Mouse (Mus musculus) embryonic facial prominence, embryonic 13.5 days (tissue): ENCODE measurements around the gene Aldh1b1. TPM values are rescaled to one million over a fixed set of nuclear protein-coding genes. Genes with fewer than 3 reads are reported as not detected.

Source experiments
- ATAC-seq: fragments of 200-750 bp; cut with Nextera tagmentation; 2 replicates; pipeline ENCODE4 v1.8.0; 2017; ENCODE audit warnings: low read depth; ENCODE audit not compliant: insufficient number of reproducible peaks, insufficient read depth, low FRiP score, low TSS enrichment
- H3K27ac ChIP-seq: fragments of 300-500 bp; sonication (generic); 2 replicates; pipeline ENCODE4 v1.5.1; 2015; ENCODE audit warnings: moderate library complexity, mild to moderate bottlenecking, inconsistent platforms
- H3K27me3 ChIP-seq: fragments of 300-500 bp; sonication (generic); 2 replicates; pipeline ENCODE4 v1.6.1; 2015; ENCODE audit warnings: mild to moderate bottlenecking, inconsistent platforms
- H3K36me3 ChIP-seq: fragments of 300-500 bp; sonication (generic); 2 replicates; pipeline ENCODE4 v1.6.1; 2015; ENCODE audit warnings: mild to moderate bottlenecking, inconsistent platforms
- H3K4me1 ChIP-seq: fragments of 300-500 bp; sonication (generic); 2 replicates; pipeline ENCODE4 v1.6.1; 2015; ENCODE audit warnings: inconsistent platforms
- H3K4me2 ChIP-seq: fragments of 300-500 bp; sonication (generic); 2 replicates; pipeline ENCODE4 v1.6.1; 2015; ENCODE audit warnings: moderate library complexity, mild to moderate bottlenecking, inconsistent platforms
- H3K4me3 ChIP-seq: fragments of 300-500 bp; sonication (generic); 2 replicates; pipeline ENCODE4 v1.5.1; 2015; ENCODE audit warnings: mild to moderate bottlenecking, inconsistent platforms
- H3K9ac ChIP-seq: fragments of 300-500 bp; sonication (generic); 2 replicates; pipeline ENCODE4 v1.6.1; 2015; ENCODE audit warnings: mild to moderate bottlenecking, inconsistent platforms
- H3K9me3 ChIP-seq: fragments of 300-500 bp; sonication (generic); 2 replicates; pipeline ENCODE4 v1.6.1; 2016; ENCODE audit warnings: inconsistent platforms
- WGBS: fragments of 180-500 bp; shearing (Covaris S2); methylation state at CpG from one replicate; pipeline ENCODE4 v1.1.7; 2015; ENCODE audit warnings: mixed read lengths; 5-methylcytosine and 5-hydroxymethylcytosine counted together
- polyA plus RNA-seq: library from polyadenylated mRNA; unstranded; fragments of >200 nt; fragmentation: Nextera tagmentation; extraction: Ambion mirVana; gene quantifications from 2 replicates; pipeline ENCODE4 v1.2.1, GENCODE M21; 2015

Aldh1b1 gene
- polyA plus RNA-seq, result 4.3 and 6.7 TPM in 2 replicates

DNA sequence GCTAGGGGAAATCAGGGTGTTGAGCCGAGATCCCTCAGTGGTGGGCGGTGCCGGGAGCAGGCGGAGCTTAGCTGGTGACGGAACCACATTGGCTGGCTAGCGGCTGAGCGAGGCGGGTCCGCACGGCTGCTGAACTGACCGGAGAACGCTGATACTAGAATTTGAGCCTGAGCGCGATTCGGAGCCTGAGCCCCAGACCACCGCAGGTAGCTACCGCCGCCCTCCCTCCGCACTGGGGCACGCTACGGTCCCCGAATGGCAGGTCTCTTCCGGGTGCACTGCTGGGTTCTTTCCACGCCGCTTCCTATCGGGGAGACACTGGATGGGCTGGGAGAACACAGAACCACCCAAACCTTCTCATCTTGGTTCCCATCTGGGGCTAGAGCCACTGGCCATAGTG lies at the start of gene Aldh1b1:
Aldh1b1 (plus strand) TSS at position 59 of the 400 bp plus-strand sequence.
- H3K4me1 ChIP-seq, result peaks cover 11% of the 10 kb centered on the region
- no peaks in the 10 kb centered on the region for H3K9me3 ChIP-seq
- H3K4me2 ChIP-seq, result peak within 1 kb of the TSS; percentile 75
- peak; percentile 71; the same call in 1 of the 2 replicates for ATAC-seq
- no peak within 1 kb of the TSS for H3K27ac ChIP-seq
- peaks cover 3% of the 10 kb centered on the region; the same call in 1 of the 2 replicates for H3K36me3 ChIP-seq
- H3K9ac ChIP-seq, result peak within 1 kb of the TSS; percentile 71
- peak within 1 kb of the TSS; percentile 54 for H3K4me3 ChIP-seq
- peaks cover 16% of the 10 kb centered on the region for H3K27me3 ChIP-seq
- WGBS, result under 1% methylated on average over 23 of the region's 26 CpGs

DNA sequence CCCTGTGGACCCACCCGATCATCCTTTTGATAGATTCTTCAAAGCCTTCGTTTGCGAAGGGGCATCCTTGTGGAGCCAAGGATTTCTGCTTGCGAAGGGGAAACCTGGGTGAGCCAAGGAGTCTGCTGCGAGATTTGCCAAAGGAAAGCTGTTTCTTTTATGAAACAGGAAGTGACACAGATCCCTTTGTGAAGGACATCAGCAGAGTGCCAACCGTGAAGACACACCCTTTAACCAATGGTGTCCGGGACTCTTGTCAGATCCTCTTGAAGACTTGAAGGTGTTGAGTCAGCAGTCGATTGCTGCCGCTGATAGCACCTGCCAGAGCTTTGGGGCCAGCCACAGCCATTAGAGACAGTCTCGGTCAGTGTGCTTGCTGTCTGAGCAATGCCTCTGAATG lies 49.4 kb upstream of the Aldh1b1 start:
- H3K4me1 ChIP-seq, result peaks cover 22% of the 10 kb centered on the region
- peaks cover 5% of the 10 kb centered on the region; the same call in 1 of the 2 replicates for H3K27me3 ChIP-seq
- ATAC-seq, result no peak
- H3K27ac ChIP-seq, result no peak overlapping the region
- no peaks in the 10 kb centered on the region for H3K9me3 ChIP-seq
- H3K4me2 ChIP-seq, result no peak overlapping the region
- 85% methylated on average over 10 of the region's 10 CpGs for WGBS
- H3K9ac ChIP-seq, result no peak overlapping the region
- H3K4me3 ChIP-seq, result no peak overlapping the region
- no peaks in the 10 kb centered on the region for H3K36me3 ChIP-seq

DNA sequence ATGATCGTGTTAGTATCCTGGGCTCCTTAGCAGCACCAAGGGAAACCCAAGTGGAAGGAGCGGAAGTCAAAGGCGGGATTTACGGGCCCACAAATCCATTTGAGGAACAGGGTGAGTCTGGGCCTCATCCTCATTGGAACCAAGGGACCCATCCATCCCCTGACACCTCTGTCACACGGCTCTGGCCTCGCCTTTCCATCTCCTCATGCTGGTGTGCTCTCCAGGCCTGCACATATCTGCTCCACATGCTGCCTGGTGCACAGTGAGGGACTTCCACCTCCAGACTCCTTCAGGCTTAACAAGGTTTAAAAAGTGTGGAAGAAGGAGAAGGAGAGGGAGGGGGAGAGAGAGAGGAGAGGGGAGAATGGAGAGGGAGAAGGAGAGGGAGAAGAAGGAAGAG lies 48.3 kb upstream of the Aldh1b1 start:
- Histone ChIP-seq H3K9me3 (no peaks in the 10 kb centered on the region), H3K4me3 (no peak overlapping the region), H3K4me2 (no peak overlapping the region), H3K36me3 (no peaks in the 10 kb centered on the region), H3K27ac (no peak overlapping the region), H3K9ac (no peak overlapping the region), H3K27me3 (peaks cover 12% of the 10 kb centered on the region; the same call in 1 of the 2 replicates), H3K4me1 (peaks cover 31% of the 10 kb centered on the region)
- no peak for ATAC-seq
- 85% methylated on average over 6 of the region's 6 CpGs for WGBS

DNA sequence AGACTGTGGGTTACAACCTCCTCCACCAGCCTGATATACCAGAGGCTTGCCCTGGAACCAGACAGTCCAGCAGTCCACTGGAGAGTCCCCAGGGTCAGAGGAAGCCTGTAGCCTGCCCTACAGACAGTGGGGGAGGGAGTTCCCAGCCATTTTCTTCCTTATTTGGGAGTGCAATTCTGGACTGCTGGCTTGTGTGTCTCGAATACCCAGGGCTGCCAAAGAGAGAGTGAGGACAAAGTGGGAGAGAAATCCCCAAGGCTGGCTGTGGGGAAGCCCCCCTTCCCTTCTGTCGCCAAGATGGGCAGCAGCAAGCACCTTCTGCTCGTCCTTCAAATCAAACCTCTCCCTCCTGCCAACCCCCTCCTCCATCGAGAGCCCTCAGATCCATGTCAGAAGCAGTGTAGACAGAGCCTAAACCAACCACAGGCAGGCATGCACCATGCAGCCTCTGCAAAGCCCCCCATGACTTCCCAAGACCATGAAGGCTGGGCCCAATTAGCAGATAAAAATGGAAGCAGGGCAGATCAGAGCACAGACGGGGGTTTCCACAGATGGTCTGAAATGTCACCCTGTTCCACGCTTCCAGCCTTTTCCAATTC lies 45.5 kb upstream of the Aldh1b1 start:
- WGBS, result 21% methylated on average over 6 of the region's 6 CpGs
- Histone ChIP-seq H3K36me3 (no peaks in the 10 kb centered on the region), H3K27me3 (peaks cover 20% of the 10 kb centered on the region; the same call in 1 of the 2 replicates), H3K4me3 (no peak overlapping the region), H3K4me2 (no peak overlapping the region), H3K4me1 (peaks cover 40% of the 10 kb centered on the region), H3K9me3 (no peaks in the 10 kb centered on the region), H3K9ac (no peak overlapping the region), H3K27ac (no peak overlapping the region)
- ATAC-seq, result no peak

DNA sequence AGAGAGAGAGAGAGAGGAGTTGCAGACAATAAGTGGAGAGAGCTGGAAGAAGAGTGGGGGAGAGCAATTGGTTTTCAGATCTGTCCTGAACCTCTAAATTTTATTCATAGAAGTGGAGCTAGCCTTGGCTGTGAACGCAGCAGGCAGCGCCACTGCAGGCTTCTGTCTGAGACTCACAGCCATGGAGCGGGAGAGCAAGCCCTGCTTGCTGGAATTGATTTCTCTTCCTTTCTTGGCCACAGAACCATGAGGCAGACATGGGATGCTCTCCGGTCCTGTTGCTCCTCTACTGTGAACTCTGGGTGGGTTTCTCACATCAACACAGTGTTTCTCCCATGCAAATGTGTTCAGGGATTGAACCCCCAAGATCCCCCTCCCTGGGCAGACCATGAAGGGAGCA lies 44.7 kb upstream of the Aldh1b1 start:
- H3K4me3 ChIP-seq, result no peak overlapping the region
- peaks cover 20% of the 10 kb centered on the region; the same call in 1 of the 2 replicates for H3K27me3 ChIP-seq
- no peaks in the 10 kb centered on the region for H3K36me3 ChIP-seq
- no peaks in the 10 kb centered on the region for H3K9me3 ChIP-seq
- no peak overlapping the region for H3K9ac ChIP-seq
- no peak overlapping the region for H3K27ac ChIP-seq
- no peak for ATAC-seq
- WGBS, result 57% methylated on average over 4 of the region's 4 CpGs
- no peak overlapping the region for H3K4me2 ChIP-seq
- H3K4me1 ChIP-seq, result peaks cover 43% of the 10 kb centered on the region

DNA sequence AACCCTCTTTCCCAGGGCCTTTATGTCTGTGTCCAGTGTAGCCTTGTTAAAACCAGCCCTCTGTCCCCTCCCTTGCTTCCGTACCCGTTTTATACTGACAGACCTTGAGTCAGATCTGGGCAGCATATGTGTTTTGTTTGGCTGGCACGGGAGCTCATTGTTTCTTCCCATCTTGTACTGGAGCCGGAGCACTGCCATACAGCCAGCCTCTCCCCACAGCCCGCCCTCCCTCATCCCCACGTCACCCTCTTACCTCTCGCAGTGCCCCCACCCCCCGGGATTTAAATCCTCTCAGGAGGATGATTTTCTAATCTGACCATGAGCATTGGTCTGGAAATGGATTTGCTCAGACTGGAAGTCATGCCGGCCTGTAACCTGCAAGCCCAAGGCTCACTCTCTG lies 43.7 kb upstream of the Aldh1b1 start:
- Histone ChIP-seq H3K4me3 (no peak overlapping the region), H3K9ac (no peak overlapping the region), H3K9me3 (no peaks in the 10 kb centered on the region), H3K27me3 (peaks cover 20% of the 10 kb centered on the region; the same call in 1 of the 2 replicates), H3K4me2 (no peak overlapping the region), H3K27ac (no peak overlapping the region), H3K4me1 (peaks cover 47% of the 10 kb centered on the region), H3K36me3 (no peaks in the 10 kb centered on the region)
- 57% methylated on average over 9 of the region's 9 CpGs for WGBS
- no peak for ATAC-seq

DNA sequence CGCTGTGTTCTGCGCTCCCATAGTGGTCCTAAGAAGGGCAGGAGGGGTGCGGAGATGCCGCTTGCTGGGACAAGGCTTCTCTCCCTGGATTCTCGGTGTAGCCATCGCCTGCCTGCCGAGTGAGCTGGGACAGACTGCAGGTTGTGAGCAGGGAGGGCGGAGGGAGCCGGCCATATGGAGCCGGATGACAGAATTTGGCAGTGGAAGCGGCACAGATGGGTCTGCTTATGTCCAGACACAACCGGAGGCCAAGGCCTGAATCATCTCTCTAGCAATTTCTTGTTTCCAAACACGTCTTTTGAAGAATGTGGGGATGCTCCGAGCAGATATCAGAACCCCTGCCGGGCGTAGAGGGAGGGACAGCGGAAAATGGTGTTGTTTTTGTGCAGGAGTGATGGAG lies 42.9 kb upstream of the Aldh1b1 start:
- ATAC-seq, result no peak
- peaks cover 47% of the 10 kb centered on the region for H3K4me1 ChIP-seq
- H3K9ac ChIP-seq, result no peak overlapping the region
- 50% methylated on average over 17 of the region's 17 CpGs for WGBS
- no peaks in the 10 kb centered on the region for H3K9me3 ChIP-seq
- peak overlapping the region; percentile 11; the same call in 1 of the 2 replicates for H3K27ac ChIP-seq
- peaks cover 20% of the 10 kb centered on the region; the same call in 1 of the 2 replicates for H3K27me3 ChIP-seq
- H3K4me2 ChIP-seq, result no peak overlapping the region
- no peak overlapping the region for H3K4me3 ChIP-seq
- no peaks in the 10 kb centered on the region for H3K36me3 ChIP-seq

DNA sequence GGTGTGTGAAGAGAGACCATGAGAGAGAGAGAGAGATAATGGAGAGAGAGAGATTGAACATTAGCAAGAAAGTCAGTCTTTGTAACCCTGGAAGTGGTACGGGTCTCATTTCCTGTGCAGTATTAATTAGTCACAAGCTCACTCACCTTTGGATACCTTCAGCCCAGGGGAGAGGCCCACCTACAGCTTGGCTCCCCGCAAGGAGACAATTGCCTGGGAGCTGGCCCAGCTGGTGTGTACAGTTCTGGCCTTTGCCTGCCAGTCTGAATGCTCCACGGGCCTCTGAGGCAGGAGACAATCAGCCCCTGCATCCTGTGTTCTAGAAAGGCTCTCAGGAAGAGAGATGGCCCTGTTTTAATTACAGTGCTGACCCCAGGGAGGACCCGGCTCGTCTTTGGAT lies 40.9 kb upstream of the Aldh1b1 start:
- H3K9me3 ChIP-seq, result no peaks in the 10 kb centered on the region
- H3K4me2 ChIP-seq, result no peak overlapping the region
- WGBS, result 36% methylated on average over 5 of the region's 5 CpGs
- no peaks in the 10 kb centered on the region for H3K36me3 ChIP-seq
- H3K4me1 ChIP-seq, result peaks cover 49% of the 10 kb centered on the region
- no peak overlapping the region for H3K9ac ChIP-seq
- H3K4me3 ChIP-seq, result no peak overlapping the region
- no peak for ATAC-seq
- peaks cover 27% of the 10 kb centered on the region for H3K27me3 ChIP-seq
- no peak overlapping the region for H3K27ac ChIP-seq

DNA sequence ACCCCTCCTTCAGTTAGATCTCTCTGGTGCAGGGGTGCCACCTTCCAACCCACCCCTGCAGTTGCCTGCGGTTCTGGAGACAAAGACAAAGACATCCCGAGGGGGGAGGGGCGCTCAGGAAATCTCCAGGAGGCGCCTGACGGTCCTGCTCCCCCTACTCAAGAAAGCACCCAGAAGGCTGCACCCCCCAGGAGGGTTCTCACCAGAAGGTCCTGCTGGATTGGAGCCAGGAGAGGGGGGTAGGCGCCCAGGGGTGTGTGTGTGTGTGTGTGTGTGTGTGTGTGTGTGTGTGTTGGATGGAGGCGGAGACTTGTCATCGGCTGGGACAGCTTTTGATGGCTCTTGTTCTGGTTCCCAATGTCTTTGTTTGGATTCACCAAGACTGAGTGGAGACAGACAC lies 39.4 kb upstream of the Aldh1b1 start:
- no peaks in the 10 kb centered on the region for H3K36me3 ChIP-seq
- peaks cover 31% of the 10 kb centered on the region for H3K27me3 ChIP-seq
- no peak overlapping the region for H3K27ac ChIP-seq
- H3K9me3 ChIP-seq, result no peaks in the 10 kb centered on the region
- 64% methylated on average over 8 of the region's 8 CpGs for WGBS
- peaks cover 50% of the 10 kb centered on the region for H3K4me1 ChIP-seq
- no peak for ATAC-seq
- H3K4me2 ChIP-seq, result no peak overlapping the region
- no peak overlapping the region for H3K9ac ChIP-seq
- H3K4me3 ChIP-seq, result no peak overlapping the region

DNA sequence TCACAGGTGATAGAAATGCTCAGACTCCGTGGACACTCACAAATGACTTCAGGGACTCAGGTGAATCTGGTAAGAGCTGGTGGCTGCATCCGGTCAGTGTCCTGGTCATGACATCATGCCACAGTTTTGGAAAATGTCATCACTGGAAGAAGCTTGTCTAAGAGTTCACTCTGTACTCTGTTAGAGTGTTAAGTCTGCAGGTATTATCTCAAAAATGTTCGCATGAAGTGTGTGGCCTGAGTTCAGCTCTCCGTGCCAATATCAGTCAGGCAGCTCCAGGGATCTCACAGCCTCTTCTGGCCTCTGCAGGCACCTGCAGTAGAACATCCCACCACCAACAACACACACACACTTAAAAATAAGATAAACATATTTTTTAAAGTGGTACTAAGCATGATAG lies 36.2 kb upstream of the Aldh1b1 start:
- peaks cover 38% of the 10 kb centered on the region for H3K27me3 ChIP-seq
- 78% methylated on average over 4 of the region's 4 CpGs for WGBS
- H3K36me3 ChIP-seq, result no peaks in the 10 kb centered on the region
- no peak overlapping the region for H3K4me2 ChIP-seq
- ATAC-seq, result no peak
- H3K4me1 ChIP-seq, result peaks cover 55% of the 10 kb centered on the region
- H3K4me3 ChIP-seq, result no peak overlapping the region
- H3K9ac ChIP-seq, result no peak overlapping the region
- no peaks in the 10 kb centered on the region for H3K9me3 ChIP-seq
- no peak overlapping the region for H3K27ac ChIP-seq

DNA sequence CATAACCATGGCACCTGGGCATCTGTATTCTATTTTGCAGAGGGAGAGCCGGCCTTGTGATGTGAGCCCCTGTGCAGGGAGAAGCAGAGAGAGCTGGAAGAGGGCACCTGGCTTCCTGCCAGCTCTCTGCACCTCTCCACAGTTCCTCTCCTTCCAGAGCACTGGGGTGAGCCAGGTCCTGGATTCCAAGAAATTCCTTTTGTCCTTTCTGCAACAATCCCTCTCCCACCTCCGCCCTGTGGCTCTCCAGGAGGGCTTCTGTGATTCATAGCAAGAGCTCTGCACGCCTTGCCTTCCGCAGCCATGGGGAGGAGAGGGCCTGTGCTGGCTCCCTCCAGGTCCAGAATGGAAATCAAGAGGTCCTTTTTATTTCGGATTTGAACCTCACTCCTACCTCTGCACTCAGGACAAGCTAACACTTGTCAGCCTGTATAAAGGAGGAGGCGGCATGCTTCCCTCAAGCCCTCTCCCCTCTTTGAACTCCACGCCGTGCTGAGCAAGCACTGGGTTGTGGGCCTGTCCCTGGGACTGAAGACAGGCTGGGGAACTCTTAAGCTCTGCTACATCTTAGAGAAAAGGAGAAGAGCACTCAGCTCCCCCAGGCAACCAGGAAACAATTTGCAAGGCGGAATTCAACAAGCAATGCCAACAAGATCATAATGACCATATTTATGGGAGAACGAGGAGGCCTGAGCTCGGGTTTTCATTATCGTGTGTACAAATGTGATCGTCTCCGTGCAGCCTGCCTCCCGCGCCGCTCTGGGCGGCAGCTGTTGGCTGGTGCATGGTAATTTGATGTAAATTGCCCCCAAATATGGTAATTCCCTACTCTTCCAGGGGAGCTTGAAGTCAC lies 35.3 kb upstream of the Aldh1b1 start:
- peak; percentile 45; the same call in 1 of the 2 replicates for ATAC-seq
- H3K9ac ChIP-seq, result 0 out of 2 replicates have a peak overlapping the region, but pooled peaks have one; percentile 0

More for the DNA sequence above, 35.3 kb upstream of the Aldh1b1 start:
- peak overlapping the region; percentile 86 for H3K27ac ChIP-seq
- peak overlapping the region; percentile 46 for H3K4me2 ChIP-seq
- peaks cover 58% of the 10 kb centered on the region for H3K4me1 ChIP-seq
- WGBS, result 4% methylated on average over 18 of the region's 18 CpGs
- no peaks in the 10 kb centered on the region for H3K36me3 ChIP-seq
- H3K27me3 ChIP-seq, result peaks cover 46% of the 10 kb centered on the region
- H3K4me3 ChIP-seq, result 0 out of 2 replicates have a peak overlapping the region, but pooled peaks have one; percentile 13
- no peaks in the 10 kb centered on the region for H3K9me3 ChIP-seq
